Mouse (Mus musculus) liver, embryonic 14.5 days (tissue): ENCODE measurements around the gene Ccdc12.

Source experiments
- CTCF ChIP-seq: IDR thresholded peaks from 2 replicates; pipeline ENCODE4 v1.5.1; 2016; ENCODE audit warnings: antibody characterized with exemption, low read depth, control low read depth
- EP300 ChIP-seq: IDR thresholded peaks from 2 replicates; pipeline ENCODE4 v1.6.1; 2016; ENCODE audit warnings: antibody characterized with exemption, low read depth

- TF ChIP-seq CTCF, result no peak
- no peak for TF ChIP-seq EP300
Observed at GRCm38 (mm10) chr9:110733102-110733501, 76.8 kb downstream of the Ccdc12 start.
